Mouse (Mus musculus): ENCODE data around the gene Ndufaf8. TPM values are rescaled to one million over a fixed set of nuclear protein-coding genes. Genes with fewer than 3 reads are reported as not detected.
A peak's percentile ranks its signal among the peaks of the same experiment; 100 is the strongest.

Gene Ndufaf8
- total RNA-seq (2014; rRNA removed) (16.7 and 32.2 TPM in 2 replicates), polyA plus RNA-seq (2015; fragmentation: Nextera tagmentation; extraction: Ambion mirVana) (58.1 and 74.8 TPM in 2 replicates)

DNA sequence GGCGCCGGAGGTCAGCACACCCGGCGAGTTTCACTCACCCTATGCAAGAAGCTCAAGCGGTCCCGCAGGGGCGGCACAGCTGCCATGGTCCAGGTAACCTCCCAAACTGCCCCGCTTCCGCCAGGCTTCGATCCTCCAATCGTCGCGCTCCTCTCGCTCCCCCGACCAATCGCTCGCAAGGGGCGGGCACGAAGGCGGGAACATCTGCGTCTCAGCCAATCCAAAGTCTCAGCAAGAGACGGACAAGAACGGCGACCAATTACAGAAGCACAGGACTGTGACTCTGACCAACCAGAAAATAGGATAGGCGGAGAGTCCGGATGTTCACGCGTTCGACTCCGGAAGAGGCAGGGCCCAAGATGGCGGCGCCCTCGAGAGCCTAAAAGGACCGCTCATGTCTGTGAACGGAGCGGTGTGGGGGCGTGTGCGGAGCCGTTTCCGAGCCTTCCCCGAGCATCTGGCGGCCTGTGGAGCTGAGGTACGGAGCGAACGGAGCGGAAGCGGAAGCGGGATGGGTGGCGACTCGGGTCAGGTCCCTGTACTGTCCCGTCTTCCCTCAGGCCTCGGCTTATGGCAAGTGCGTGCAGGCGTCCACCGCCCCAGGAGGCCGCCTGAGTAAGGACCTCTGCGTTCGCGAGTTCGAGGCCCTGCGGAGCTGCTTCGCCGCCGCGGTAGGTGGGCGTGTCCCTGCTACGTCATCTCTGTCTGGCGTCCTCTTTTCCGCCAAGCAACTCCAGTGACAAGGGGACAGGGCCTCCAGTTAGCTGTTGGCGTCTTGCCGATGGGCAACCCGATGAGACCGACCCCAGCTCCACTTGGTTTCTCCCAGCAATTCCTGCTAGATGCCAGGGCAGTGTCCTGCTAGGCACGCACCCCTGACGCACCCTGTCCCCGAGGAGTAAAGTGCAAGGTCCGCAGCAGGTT, at the start of gene Ndufaf8, which contains the start of gene Tepsin:
TSS of gene Ndufaf8 (plus strand) at position 341 of the 924 bp plus-strand sequence.
TSS of gene Tepsin (minus strand) at position 144 of the 924 bp plus-strand sequence.
- Histone ChIP-seq H3K4me3 (ENCODE audit: low read depth, low read length) (peak within 1 kb of the TSS; percentile 72), H3K4me1 (ENCODE audit: insufficient read depth) (peaks cover 9% of the 10 kb centered on the region; the same call in 1 of the 2 replicates), H3K27ac (ENCODE audit: low read depth, low read length) (peak within 1 kb of the TSS; percentile 95), H3K9me3 (ENCODE audit: low read length) (no peaks in the 10 kb centered on the region), H3K27me3 (ENCODE audit: insufficient read depth, low read length) (no peaks in the 10 kb centered on the region), H3K4me2 (ENCODE audit: low read depth) (peak within 1 kb of the TSS; percentile 83), H3K9ac (peak within 1 kb of the TSS; percentile 80), H3K36me3 (ENCODE audit: insufficient read depth) (peaks cover 25% of the 10 kb centered on the region)
- TF ChIP-seq CTCF (IDR thresholded peaks at IDR 0.05; ENCODE audit: low read depth), result peak; percentile 21; the same call in 1 of the 2 replicates
- DNase-seq, result peak; percentile 98
- ATAC-seq, result peak; percentile 98
- WGBS, result 1% methylated on average over 77 of the region's 77 CpGs

DNA sequence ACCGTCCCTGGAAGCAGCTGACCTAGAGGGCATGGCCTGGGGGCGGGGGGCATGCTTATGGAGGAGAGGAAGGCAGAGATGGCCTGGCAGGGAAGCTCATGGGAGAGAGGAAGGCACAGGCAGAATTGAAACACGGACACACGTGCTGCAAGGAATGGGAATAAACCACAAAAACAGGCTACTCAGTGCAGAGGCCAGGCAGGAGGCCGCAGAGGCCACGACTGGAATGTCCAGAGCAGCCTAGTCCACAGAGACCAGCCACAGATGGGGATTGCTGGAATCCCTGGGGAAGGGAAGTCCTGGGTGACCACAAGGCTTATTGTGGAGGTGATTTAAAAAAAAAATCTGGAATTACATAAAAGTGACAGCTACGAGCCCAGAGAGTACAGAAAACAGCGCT, 49.7 kb upstream of the Ndufaf8 start:
- H3K27me3 ChIP-seq (ENCODE audit: insufficient read depth, low read length), result no peaks in the 10 kb centered on the region
- no peak overlapping the region for H3K27ac ChIP-seq (ENCODE audit: low read depth, low read length)
- TF ChIP-seq CTCF (IDR thresholded peaks at IDR 0.05; ENCODE audit: low read depth), result no peak
- DNase-seq, result no peak
- 85% methylated on average over 8 of the region's 8 CpGs for WGBS
- no peak overlapping the region for H3K9ac ChIP-seq
- no peaks in the 10 kb centered on the region for H3K36me3 ChIP-seq (ENCODE audit: insufficient read depth)
- H3K4me1 ChIP-seq (ENCODE audit: insufficient read depth), result peaks cover 17% of the 10 kb centered on the region
- H3K4me3 ChIP-seq (ENCODE audit: low read depth, low read length), result no peak overlapping the region
- no peak for ATAC-seq
- H3K4me2 ChIP-seq (ENCODE audit: low read depth), result no peak overlapping the region
- H3K9me3 ChIP-seq (ENCODE audit: low read length), result no peaks in the 10 kb centered on the region

DNA sequence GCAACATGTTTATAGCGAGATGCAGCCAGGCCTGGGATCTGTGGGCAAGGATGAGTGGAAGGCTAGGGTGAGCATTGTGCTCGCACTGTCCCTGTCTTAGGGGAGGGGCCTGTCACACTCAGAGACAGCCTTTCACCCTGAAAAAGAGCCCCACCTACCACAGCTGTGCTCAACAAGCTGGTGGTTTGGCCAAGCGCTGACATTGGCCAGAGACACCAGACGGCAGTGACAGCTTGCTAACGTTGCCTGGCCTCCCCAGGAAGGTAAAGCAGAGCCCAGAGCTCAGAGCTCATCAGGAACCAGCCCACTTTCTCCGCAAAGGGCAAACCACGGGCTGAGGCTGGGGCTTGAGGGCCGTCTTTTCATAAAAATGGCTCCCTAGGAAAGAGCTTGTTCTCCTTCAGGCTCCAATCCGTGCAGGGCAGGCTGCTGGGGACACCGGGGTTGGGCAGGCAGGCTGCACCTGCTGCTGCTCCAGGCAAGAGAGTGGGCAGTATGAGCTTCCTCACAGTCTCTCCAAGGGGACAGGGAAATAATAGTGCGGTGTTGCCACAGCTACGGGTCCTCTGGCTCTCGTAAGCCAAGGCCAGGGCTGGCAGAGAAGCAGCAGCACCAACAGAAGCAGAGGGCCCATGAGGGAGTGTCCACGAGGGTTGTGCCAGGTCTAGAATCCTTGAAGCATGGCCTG, 47.5 kb upstream of the Ndufaf8 start:
- 39% methylated on average over 14 of the region's 14 CpGs for WGBS
- no peak for TF ChIP-seq CTCF (IDR thresholded peaks at IDR 0.05; ENCODE audit: low read depth)
- DNase-seq (no peak), ATAC-seq (peak; percentile 24; the same call in 1 of the 2 replicates)
- Histone ChIP-seq H3K36me3 (ENCODE audit: insufficient read depth) (no peaks in the 10 kb centered on the region), H3K9ac (no peak overlapping the region), H3K9me3 (ENCODE audit: low read length) (no peaks in the 10 kb centered on the region), H3K27ac (ENCODE audit: low read depth, low read length) (no peak overlapping the region), H3K4me2 (ENCODE audit: low read depth) (no peak overlapping the region), H3K27me3 (ENCODE audit: insufficient read depth, low read length) (no peaks in the 10 kb centered on the region), H3K4me1 (ENCODE audit: insufficient read depth) (peaks cover 4% of the 10 kb centered on the region; the same call in 1 of the 2 replicates), H3K4me3 (ENCODE audit: low read depth, low read length) (no peak overlapping the region)

DNA sequence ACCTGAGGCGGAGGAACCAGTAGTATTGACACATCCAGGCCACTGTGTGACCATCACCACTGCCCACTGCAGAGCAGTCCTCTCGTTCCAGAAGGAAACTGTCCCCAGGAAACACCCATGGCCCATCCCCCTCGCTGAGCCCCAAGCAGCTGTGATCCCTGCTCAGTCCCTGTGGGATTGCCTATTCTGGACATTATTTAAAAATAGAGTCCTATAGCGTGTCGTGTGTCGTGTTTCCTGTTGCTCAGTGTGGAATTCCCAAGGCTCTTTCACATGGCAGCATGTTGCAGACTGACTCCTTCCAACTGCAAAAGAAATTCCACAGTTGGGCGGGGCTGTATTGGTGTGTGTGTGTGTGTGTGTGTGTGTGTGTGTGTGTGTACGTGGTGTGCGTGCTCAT, 46.5 kb upstream of the Ndufaf8 start:
- H3K36me3 ChIP-seq (ENCODE audit: insufficient read depth), result no peaks in the 10 kb centered on the region
- no peak for TF ChIP-seq CTCF (IDR thresholded peaks at IDR 0.05; ENCODE audit: low read depth)
- H3K27me3 ChIP-seq (ENCODE audit: insufficient read depth, low read length), result no peaks in the 10 kb centered on the region
- H3K4me1 ChIP-seq (ENCODE audit: insufficient read depth), result peaks cover 4% of the 10 kb centered on the region; the same call in 1 of the 2 replicates
- DNase-seq (no peak), ATAC-seq (no peak)
- no peak overlapping the region for H3K27ac ChIP-seq (ENCODE audit: low read depth, low read length)
- no peak overlapping the region for H3K4me2 ChIP-seq (ENCODE audit: low read depth)
- no peak overlapping the region for H3K4me3 ChIP-seq (ENCODE audit: low read depth, low read length)
- no peak overlapping the region for H3K9ac ChIP-seq
- no peaks in the 10 kb centered on the region for H3K9me3 ChIP-seq (ENCODE audit: low read length)
- WGBS, result 79% methylated on average over 9 of the region's 9 CpGs

DNA sequence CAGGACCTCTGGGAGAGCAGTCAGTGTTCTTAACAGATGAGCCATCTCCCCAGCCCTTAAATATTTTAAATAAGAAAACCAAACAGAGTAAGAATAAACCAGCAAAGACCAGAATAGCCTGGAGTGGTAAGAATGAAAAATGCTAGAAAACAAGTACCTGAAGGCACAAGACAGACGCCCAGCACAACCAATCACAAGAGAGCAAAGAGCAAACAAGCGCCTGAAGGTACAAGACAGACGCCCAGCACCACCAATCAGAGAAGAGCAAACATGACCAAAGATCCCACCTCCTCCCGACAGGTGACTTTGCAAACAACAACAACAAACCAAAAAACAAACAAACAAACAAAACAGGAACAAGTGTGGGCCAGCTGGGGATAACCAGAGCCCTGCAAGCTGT, 44.9 kb upstream of the Ndufaf8 start:
- Histone ChIP-seq H3K9me3 (ENCODE audit: low read length) (no peaks in the 10 kb centered on the region), H3K36me3 (ENCODE audit: insufficient read depth) (no peaks in the 10 kb centered on the region), H3K4me1 (ENCODE audit: insufficient read depth) (no peaks in the 10 kb centered on the region), H3K27me3 (ENCODE audit: insufficient read depth, low read length) (no peaks in the 10 kb centered on the region), H3K9ac (no peak overlapping the region), H3K4me3 (ENCODE audit: low read depth, low read length) (no peak overlapping the region), H3K27ac (ENCODE audit: low read depth, low read length) (no peak overlapping the region), H3K4me2 (ENCODE audit: low read depth) (no peak overlapping the region)
- ATAC-seq (no peak), DNase-seq (no peak)
- WGBS, result 84% methylated on average over 4 of the region's 4 CpGs
- TF ChIP-seq CTCF (IDR thresholded peaks at IDR 0.05; ENCODE audit: low read depth), result no peak

DNA sequence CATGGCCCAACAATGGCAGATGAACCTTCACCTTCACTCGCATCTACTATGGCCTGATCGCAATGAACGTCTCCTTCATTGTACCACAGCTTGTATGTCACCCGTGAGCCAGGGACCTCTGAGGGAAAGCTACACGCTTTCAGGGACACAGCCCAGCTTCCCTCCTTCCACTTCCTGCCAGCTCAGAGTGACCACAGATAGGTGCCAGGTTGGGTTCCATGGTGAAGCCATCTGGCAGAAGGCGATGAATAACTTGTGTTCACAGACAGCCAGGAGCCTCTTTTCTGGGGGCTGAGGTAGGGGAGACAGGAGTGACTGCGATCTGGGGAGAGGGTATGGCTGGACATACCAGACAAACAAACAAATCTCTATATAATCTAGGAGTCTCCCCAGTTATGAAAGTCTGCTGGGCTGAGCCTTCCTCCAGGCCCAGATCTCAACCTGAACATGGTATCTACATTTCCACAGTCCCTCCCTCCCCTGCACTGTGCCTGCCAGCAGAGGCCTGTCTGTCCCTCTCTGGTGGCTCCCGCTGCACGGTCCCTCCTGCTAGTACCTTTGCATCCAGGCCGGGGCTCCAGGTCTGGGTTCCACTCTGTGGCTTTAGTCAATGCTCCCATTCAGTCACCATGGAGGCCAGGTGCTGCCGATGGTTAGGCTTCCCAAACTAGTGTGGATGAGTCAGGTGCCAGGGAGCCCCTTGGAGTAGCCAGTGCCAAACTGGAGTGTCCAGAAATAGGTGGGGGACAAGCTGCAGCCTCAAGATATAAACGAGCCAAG, 42.6 kb upstream of the Ndufaf8 start:
- no peak for TF ChIP-seq CTCF (IDR thresholded peaks at IDR 0.05; ENCODE audit: low read depth)
- Histone ChIP-seq H3K9me3 (ENCODE audit: low read length) (no peaks in the 10 kb centered on the region), H3K4me3 (ENCODE audit: low read depth, low read length) (no peak overlapping the region), H3K27me3 (ENCODE audit: insufficient read depth, low read length) (no peaks in the 10 kb centered on the region), H3K4me2 (ENCODE audit: low read depth) (no peak overlapping the region), H3K36me3 (ENCODE audit: insufficient read depth) (no peaks in the 10 kb centered on the region), H3K9ac (no peak overlapping the region), H3K27ac (ENCODE audit: low read depth, low read length) (no peak overlapping the region), H3K4me1 (ENCODE audit: insufficient read depth) (no peaks in the 10 kb centered on the region)
- no peak for DNase-seq
- no peak for ATAC-seq
- WGBS, result 85% methylated on average over 12 of the region's 12 CpGs
